Mouse (Mus musculus): Measurements from ENCODE around the gene Kxd1. TPM values are rescaled to one million over a fixed set of nuclear protein-coding genes. Genes with fewer than 3 reads are reported as not detected.
"Not testable (repeated sequence)": the region's sequence is repeated elsewhere in the genome, so short reads cannot be mapped to it uniquely, and the experiment has no call there.

The Kxd1 gene
- total and polyA plus RNA-seq, 2 experiments from 2014 or later = 36.3 to 53.1 TPM

GRCm38 (mm10) chr8:70517940-70518643, 9.7 kb downstream of the Kxd1 start:
- TF ChIP-seq CTCF (IDR thresholded peaks at IDR 0.05) = no peak
- Histone ChIP-seq H3K27ac (ENCODE audit: low read depth, low read length) (no peak overlapping the region), H3K4me3 (ENCODE audit: low read depth, low read length) (no peak overlapping the region), H3K36me3 (ENCODE audit: insufficient read depth, low read length) (peaks cover 22% of the 10 kb centered on the region), H3K27me3 (ENCODE audit: insufficient read depth, low read length) (no peaks in the 10 kb centered on the region), H3K9ac (replicated peaks; ENCODE audit: low read length, poor library complexity, severe bottlenecking) (no peak overlapping the region), H3K9me3 (ENCODE audit: low read length) (no peaks in the 10 kb centered on the region), H3K4me1 (ENCODE audit: insufficient read depth, low read length) (no peaks in the 10 kb centered on the region), H3K4me2 (ENCODE audit: low read depth, low read length, poor library complexity, severe bottlenecking) (no peak overlapping the region)
- ATAC-seq (ENCODE audit: low FRiP score) (no peak), DNase-seq (ENCODE audit: low spot score) (no peak)
- WGBS = 71% methylated on average over 10 of the region's 10 CpGs

- WGBS = 65% methylated on average over 2 of the region's 2 CpGs
- Histone ChIP-seq H3K36me3 (ENCODE audit: insufficient read depth, low read length) (peaks cover 16% of the 10 kb centered on the region), H3K4me3 (ENCODE audit: low read depth, low read length) (no peak overlapping the region), H3K9ac (replicated peaks; ENCODE audit: low read length, poor library complexity, severe bottlenecking) (no peak overlapping the region), H3K4me1 (ENCODE audit: insufficient read depth, low read length) (peaks cover 7% of the 10 kb centered on the region; the same call in 1 of the 2 replicates), H3K27me3 (ENCODE audit: insufficient read depth, low read length) (no peaks in the 10 kb centered on the region), H3K9me3 (ENCODE audit: low read length) (no peaks in the 10 kb centered on the region), H3K27ac (ENCODE audit: low read depth, low read length) (no peak overlapping the region), H3K4me2 (ENCODE audit: low read depth, low read length, poor library complexity, severe bottlenecking) (no peak overlapping the region)
- ATAC-seq (ENCODE audit: low FRiP score) (no peak), DNase-seq (ENCODE audit: low spot score) (no peak)
- TF ChIP-seq CTCF (IDR thresholded peaks at IDR 0.05) = no peak
Measured at GRCm38 (mm10) chr8:70513441-70513840, 14.3 kb downstream of the Kxd1 start.

DNA sequence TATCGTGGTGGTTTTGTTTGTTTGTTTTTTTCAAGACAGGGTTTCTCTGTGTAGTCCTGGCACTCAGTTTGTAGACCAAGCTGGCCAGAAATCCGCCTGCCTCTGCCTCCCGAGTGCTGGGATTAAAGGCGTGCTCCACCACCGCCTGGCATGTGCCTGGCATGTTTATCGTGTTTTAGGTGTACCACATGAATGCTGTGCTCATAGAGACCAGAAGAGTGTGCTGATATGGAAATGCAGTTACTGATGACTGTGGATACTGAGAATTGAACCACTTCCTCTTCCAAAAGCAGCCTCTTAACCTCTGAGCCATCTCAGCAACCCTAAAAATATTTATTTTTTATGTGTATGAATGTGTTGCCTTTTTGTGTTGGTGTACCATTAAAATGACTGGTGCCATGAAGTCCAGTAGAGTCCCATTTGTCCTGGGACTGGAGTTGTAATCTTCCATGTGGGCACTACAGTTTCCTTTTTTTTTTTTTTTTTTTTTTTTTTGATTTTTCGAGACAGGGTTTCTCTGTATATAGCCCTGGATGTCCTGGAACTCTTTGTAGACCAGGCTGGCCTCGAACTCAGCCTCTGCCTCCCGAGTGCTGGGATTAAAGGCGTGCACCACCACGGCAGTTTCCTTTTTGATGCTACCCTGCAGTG, 15.4 kb downstream of the Kxd1 start:
- no peak for TF ChIP-seq CTCF (IDR thresholded peaks at IDR 0.05)
- H3K4me2 ChIP-seq (ENCODE audit: low read depth, low read length, poor library complexity, severe bottlenecking) = no peak overlapping the region
- no peak overlapping the region for H3K4me3 ChIP-seq (ENCODE audit: low read depth, low read length)
- no peak overlapping the region for H3K27ac ChIP-seq (ENCODE audit: low read depth, low read length)
- H3K27me3 ChIP-seq (ENCODE audit: insufficient read depth, low read length) = no peaks in the 10 kb centered on the region
- DNase-seq (ENCODE audit: low spot score) (no peak), ATAC-seq (ENCODE audit: low FRiP score) (no peak)
- WGBS = 93% methylated on average over 11 of the region's 11 CpGs
- no peaks in the 10 kb centered on the region for H3K9me3 ChIP-seq (ENCODE audit: low read length)
- peaks cover 16% of the 10 kb centered on the region for H3K36me3 ChIP-seq (ENCODE audit: insufficient read depth, low read length)
- peaks cover 7% of the 10 kb centered on the region; the same call in 1 of the 2 replicates for H3K4me1 ChIP-seq (ENCODE audit: insufficient read depth, low read length)
- no peak overlapping the region for H3K9ac ChIP-seq (replicated peaks; ENCODE audit: low read length, poor library complexity, severe bottlenecking)

GRCm38 (mm10) chr8:70511770-70512169, 16.0 kb downstream of the Kxd1 start:
- TF ChIP-seq CTCF (IDR thresholded peaks at IDR 0.05) = no peak
- Histone ChIP-seq H3K4me1 (ENCODE audit: insufficient read depth, low read length) (peaks cover 7% of the 10 kb centered on the region; the same call in 1 of the 2 replicates), H3K36me3 (ENCODE audit: insufficient read depth, low read length) (peaks cover 14% of the 10 kb centered on the region; the same call in 1 of the 2 replicates), H3K27ac (ENCODE audit: low read depth, low read length) (no peak overlapping the region), H3K9me3 (ENCODE audit: low read length) (no peaks in the 10 kb centered on the region), H3K4me2 (ENCODE audit: low read depth, low read length, poor library complexity, severe bottlenecking) (no peak overlapping the region), H3K27me3 (ENCODE audit: insufficient read depth, low read length) (no peaks in the 10 kb centered on the region), H3K4me3 (ENCODE audit: low read depth, low read length) (no peak overlapping the region), H3K9ac (replicated peaks; ENCODE audit: low read length, poor library complexity, severe bottlenecking) (no peak overlapping the region)
- ATAC-seq (ENCODE audit: low FRiP score) (no peak), DNase-seq (ENCODE audit: low spot score) (no peak)
- 98% methylated on average over 2 of the region's 2 CpGs for WGBS

DNA sequence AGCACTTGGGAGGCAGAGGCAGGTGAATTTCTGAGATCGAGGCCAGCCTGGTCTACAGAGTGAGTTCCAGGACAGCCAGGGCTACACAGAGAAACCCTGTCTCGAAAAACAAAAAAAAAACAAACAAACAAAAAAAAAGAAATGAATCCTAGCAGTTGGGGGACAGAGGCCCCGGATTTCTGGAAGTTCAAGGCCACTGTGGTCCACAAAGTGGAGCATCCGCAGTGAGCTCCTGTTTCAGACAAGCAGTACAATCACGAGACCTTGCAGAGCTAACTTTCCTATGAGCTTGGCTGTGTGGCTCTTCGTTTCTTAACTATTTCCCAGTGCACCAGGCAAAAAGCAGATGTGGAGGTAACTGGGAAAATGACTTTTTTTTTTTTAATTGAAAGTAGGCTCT, 16.6 kb downstream of the Kxd1 start:
- H3K27ac ChIP-seq (ENCODE audit: low read depth, low read length) = peak overlapping the region; percentile 93; the same call in 1 of the 2 replicates

More for the DNA sequence above, 16.6 kb downstream of the Kxd1 start:
- ATAC-seq (ENCODE audit: low FRiP score); H3K9me3 ChIP-seq (ENCODE audit: low read length); H3K36me3 ChIP-seq (ENCODE audit: insufficient read depth, low read length); H3K4me1 ChIP-seq (ENCODE audit: insufficient read depth, low read length); H3K27me3 ChIP-seq (ENCODE audit: insufficient read depth, low read length); H3K9ac ChIP-seq (replicated peaks; ENCODE audit: low read length, poor library complexity, severe bottlenecking); DNase-seq (ENCODE audit: low spot score): not testable (repeated sequence)
- peak overlapping the region; percentile 69; the same call in 1 of the 2 replicates for H3K4me3 ChIP-seq (ENCODE audit: low read depth, low read length)
- peak overlapping the region; percentile 96; the same call in 1 of the 2 replicates for H3K4me2 ChIP-seq (ENCODE audit: low read depth, low read length, poor library complexity, severe bottlenecking)
- 88% methylated on average over 6 of the region's 6 CpGs for WGBS
